Mouse (Mus musculus) frontal cortex, postnatal 14 days (tissue): Measurements from ENCODE around the gene Samhd1.
A peak's percentile ranks its signal among the peaks of the same experiment; 100 is the strongest.
"Not testable (repeated sequence)": the region's sequence is repeated elsewhere in the genome, so short reads cannot be mapped to it uniquely, and the experiment has no call there.

ENCODE experiments used
- DNase-seq, 2 experiments: peaks; one replicate each; pipeline ENCODE4 v3.0.0; 2022; ENCODE audit warnings: low spot score in 2 of 2

The Samhd1 gene

DNA sequence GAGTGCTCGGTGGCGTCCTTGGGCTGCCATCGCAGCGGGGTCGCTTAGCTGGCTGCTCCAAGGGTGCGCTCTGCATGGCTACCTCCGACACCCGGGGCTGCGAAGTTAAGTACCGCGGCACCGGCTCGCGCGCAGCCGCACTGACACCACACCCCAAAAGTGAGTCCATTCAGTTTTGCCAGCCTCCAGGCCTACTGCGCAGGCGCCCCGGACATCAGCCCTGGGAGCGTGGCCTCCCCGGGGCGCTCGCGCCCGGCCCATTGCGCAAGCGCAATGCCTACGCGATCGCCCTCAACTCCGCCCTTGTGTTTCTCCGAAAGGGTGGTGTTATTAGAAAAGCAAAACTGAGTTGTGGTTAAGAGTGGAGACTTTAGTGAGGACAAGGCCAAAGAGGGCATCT is at the start of gene Samhd1:
Gene Samhd1 (minus strand): TSS at position 252 of the 400 bp plus-strand sequence.
- DNase-seq, result peak; percentile 75 to 76

DNA sequence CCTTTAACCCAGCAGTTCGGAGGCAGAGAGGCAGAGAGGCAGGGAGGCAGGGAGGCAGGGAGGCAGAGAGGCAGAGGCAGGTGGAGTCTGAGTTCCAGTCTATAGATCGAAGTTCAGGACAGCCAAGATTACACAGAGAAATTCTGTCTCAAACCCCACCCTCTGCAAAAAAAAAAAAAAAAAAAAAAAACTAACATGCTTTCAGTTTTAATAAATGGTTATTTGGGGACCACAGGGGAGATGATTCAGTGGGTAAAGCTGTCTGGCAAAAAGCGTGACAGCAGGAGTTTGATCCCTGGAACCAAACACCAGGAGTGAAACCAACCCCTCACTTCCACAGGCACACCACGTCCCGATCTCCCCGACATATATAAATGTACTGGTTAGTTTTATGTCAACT is 43.1 kb upstream of the Samhd1 start:
- no peak for DNase-seq

DNA sequence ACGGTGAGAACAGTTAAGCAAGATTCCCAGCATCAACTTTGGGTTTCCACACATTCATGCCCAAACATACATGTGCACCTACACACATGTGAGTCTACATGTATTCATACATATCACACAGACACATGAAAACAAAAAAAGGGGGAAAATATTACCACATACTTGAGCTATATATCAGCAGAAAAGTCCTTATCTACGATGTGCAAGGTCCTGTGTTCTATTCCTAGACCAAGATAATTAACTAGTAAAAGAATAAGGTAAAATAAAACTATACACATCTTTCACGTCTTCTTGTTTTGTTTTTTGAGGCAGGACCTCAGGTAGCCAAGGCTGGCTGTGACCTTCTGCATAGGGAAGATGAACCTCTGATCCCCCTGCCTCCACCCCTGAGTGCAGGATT is 41.2 kb upstream of the Samhd1 start:
- DNase-seq, result no peak

DNA sequence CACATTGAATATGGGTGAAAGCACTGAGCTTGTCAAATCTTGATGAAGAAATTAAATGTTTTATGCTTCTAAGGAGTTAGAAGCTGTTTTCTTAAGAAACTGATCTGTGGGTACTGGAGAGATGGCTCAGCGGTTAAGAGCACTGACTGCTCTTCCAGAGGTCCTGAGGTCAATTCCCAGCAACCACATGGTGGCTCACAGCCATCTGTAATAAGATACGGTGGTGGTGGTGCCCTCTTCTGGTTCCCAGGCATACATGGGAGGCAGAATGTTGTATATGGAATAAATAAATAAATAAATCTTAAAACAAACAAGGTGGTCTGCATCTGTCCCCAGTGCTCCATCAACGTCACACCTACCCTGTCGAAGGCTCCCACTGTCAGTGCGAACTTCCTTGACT is 39.4 kb upstream of the Samhd1 start:
- DNase-seq, result no peak

DNA sequence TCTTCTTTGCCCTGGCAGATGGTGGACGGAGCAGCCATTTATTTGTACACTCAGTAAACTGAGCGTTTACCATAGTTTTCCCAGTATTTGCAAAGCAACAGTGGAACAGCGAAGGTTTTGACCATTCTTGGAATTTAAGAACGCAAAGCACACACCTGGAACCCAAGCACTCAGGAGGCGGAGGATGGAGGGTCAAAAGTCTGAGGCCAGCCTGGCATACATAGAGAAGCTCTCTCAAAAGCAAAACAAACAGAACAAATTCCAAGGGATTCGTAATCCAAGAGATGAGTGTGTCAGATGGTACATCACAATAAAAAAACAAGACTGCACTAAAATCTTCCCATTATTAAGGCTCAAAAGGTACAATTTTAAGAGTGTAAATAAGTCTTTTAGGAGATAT is 38.5 kb upstream of the Samhd1 start:
- DNase-seq, result no peak

DNA sequence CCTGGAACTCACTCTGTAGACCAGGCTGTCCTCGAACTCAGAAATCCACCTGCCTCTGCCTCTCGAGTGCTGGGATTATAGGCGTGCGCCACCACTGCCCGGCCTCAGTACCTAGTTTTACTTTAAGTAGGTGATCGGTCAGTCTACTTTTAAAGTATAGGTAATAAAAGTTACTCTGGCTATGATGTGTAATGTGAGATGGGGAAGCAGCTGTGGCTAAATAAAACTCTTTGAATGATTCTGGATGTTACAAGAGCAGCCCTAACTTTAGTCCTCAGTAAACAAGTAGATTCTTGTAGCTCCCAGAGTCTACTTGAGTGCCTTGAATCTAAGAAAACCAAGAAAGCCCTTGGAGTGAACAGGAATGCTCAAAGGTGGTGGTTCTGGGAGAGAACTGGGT is 37.9 kb upstream of the Samhd1 start:
- DNase-seq, result no peak

DNA sequence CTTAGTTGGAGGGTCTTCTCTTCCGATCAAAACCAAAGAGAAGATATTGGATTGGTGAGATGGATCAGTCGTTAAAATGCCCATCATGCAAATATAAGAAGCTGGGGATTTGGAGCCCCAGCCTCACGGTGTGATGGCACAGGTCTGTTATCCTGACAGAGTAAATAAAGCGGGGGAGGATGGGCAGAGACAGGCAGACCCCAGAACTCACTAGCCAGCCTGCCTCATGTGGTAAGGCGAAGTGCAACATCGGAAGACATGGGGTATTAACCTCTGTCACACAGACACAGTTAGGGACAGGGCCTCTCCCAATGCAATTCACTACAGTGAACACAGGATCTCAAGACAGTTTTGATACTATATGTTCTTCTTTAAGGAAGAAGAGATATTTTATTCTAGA is 35.6 kb upstream of the Samhd1 start:
- no peak for DNase-seq

DNA sequence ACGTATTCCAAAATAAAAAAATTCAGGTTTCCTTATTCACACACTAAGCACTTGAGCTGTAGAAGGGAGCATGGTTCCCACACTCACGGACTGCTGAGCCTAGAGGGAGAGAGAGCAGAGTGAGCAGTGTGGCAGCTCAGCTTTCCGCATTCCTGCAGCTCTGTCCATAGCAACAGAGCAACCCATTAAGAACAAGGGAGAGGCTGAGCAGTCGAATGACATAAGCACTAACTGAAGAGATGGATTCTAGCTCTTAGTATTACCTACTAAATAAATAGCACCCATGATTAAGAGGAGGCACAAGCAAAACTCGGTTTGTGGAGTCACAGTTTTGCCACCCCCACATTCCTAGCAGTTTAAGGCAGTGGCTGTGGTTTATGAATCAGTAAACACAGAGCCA is 35.1 kb upstream of the Samhd1 start:
- DNase-seq, result no peak

DNA sequence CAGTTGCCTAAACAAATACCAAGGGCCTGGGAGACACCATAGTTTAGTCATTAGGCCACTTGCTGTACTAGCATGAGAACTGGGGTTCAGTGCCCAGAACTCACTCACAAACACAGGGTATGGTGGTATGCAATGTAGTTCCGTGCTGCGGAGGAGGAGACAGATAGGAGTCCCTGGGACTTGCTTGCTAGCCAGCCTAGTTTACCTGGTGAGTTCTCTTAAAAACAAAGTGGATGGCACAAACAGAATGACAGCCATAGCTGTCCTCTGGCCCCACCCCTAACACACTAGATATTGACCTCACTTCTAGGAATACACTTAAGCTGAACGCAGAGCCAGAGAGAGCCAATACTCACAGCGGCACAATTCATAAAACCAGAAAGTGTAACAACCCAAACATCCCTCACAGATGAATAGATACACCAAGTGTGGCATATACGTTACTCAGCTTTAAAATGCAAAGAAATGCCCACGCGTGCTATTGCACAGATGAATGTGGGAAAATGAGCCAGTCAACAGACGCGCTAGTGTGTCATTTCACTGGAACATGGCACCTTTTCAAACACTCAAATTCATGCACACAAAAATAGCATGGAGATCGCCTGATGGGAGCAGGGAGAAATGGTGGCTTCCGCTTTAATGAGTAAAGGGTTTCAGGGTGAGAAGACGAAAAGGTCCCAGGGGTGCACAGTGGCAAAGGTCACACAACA is 31.5 kb upstream of the Samhd1 start:
- no peak for DNase-seq

DNA sequence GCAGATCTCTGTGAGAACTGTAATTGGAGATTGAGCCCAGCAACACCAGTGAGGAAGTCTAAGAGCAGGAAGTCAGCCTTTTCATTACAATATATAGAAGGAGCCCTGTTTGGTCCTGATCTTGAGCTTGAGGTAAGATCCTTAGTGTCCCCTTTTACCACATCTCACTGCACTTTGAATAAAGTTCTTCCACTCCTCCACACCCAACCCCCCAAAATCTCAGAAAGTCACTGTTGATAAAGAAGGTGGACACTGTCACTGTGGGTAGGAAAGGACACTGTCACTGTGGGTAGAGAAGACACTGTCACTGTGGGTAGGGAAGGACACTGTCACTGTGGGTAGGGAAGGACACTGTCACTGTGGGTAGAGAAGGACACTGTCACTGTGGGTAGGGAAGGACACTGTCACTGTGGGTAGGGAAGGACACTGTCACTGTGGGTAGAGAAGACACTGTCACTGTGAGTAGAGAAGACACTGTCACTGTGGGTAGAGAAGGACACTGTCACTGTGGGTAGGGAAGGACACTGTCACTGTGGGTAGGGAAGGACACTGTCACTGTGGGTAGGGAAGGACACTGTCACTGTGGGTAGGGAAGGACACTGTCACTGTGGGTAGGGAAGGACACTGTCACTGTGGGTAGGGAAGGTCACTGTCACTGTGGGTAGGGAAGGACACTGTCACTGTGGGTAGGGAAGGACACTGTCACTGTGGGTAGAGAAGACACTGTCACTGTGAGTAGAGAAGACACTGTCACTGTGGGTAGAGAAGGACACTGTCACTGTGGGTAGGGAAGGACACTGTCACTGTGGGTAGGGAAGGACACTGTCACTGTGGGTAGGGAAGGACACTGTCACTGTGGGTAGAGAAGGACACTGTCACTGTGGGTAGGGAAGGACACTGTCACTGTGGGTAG is 30.5 kb upstream of the Samhd1 start:
- not testable (repeated sequence) for DNase-seq

DNA sequence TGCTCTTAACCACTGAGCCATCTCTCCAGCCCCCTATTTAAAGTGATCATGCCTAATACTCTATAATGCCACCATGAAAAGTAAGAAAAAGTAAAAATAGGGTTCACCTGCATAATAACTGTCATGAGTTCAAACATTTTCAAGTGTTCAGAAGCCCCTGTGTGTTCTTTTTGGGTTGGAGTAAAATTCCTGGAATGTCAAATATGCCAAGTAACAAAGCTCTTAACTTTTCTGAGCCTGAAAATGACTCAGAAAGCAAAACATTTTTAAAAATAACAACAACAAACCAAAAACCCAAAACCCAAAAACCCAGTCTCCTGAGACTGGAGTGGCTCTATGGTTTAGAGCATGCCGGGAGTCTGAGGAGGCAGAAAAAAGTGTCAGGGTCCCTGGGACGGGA is 29.0 kb upstream of the Samhd1 start:
- DNase-seq, result no peak

DNA sequence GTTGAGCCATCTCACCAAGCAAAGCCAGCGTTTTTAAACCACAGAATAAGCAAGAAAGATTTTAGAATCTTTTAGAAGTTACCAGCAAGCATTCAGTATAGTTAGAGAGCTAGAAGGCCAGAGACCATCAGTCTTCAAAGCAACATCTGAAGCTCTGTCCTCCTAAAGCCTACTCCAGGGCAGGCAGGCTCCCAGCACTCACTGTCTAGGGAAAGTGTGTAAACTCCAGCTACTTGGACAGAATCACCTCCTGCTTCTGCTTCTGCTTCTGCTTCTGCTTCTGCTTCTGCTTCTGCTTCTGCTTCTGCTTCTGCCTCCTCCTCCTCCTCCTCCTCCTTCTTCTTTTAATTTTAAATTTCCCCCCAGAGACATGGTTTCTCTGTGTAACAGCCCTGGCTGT is 21.0 kb upstream of the Samhd1 start:
- no peak for DNase-seq

DNA sequence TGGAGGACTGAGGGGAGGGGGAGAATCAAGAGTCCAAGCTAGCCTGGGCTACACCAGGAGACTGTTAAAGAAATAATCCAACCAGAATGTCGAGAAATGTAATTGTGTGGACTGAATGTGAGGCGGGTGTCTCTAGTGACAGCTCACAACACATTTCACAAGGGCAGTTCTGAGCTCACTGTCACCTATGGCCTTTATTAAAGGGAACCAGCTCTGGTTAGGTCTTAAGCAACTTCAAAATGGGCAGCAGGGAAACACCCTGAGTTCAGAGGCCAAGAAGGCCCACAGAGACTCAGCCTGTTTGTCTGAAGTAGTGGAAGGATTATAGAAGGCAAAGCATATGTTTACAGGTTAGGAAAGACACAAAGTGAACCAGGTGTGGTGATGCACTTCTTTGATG is 18.2 kb upstream of the Samhd1 start:
- no peak for DNase-seq

DNA sequence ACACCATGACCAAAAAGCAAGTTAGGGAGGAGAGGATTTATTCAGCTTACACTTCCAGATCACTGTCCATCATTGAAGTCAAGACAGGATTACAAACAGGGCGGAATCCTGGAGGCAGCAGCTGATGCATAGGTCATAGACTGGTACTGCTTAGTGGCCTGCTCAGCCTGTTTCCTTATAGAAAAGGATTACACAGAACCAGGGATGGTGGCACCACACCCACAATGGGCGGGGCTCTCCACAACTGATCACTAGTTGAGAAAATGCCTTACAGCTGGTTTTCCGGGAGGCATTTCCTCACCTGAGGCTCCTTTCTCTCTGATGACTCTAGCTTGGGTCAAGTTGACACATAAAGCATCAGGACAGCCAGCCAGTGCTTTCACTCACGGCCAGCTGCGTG is 13.4 kb upstream of the Samhd1 start:
- DNase-seq, result no peak

DNA sequence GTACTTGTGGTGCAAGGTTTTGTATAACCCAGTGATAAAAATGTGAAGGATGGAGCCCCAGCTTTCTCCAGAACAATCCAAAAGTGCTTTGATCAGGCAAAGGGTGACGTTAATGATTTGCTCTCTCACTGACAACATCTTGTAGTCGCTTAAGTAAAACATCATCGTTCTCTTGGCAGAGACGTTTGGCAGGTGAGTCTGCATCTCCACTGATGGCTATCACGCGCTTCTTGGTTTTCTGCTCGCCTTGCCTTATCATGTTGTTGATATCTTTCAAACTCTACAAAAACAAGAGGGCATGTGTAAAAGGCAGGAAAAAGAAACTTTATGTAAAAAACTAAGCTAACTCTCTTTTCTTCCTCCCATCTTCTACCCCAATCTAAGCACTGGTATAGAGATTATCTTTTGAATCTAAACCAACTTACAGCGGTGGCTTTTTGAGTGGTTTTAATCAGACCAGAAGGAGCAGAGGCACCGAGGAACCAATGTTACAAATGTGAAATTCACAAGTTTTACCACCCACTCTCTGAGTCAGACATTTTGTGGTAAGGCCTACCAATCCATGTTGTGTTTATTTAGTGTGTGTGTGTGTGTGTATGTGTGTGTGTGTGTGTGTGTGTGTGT is 12.4 kb upstream of the Samhd1 start:
- no peak for DNase-seq

DNA sequence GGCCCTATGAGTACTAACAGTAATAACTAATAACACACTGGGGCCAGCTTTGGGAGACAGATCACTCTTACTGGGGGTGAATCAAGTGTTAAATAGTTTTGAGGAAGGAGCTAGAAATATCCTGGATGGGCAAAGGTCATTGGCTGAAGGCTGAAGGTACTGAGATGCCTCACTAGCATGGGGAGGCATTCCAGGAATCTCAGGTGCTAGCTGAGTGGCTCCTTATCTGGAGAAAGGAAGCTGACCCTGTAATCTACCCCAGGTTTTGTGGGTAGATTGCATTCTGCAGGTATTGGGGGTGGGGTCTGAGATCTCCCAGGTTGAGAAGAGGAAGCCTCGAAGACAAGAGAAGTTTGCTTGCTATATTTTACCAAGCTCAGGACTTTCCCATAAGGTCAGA is 10.1 kb upstream of the Samhd1 start:
- no peak for DNase-seq

DNA sequence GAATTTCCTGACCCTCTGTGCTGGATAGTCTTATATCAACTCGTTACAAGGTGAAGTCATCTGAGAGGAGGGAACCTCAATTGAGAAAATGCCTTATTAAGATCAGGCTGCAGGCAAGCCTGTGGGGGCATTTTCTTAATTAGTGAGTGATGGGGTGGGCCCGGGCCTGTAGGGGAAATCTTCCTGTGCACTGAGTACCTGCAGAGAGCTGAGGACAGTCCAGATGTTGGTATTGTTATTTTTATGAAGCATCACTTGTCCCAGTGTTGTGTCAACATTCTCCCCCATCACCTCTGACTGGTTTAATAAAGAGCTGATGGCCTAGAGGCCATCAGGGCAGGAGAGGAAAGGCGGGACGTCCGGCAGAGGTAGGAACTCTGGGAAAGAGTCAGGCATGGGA is 9.1 kb upstream of the Samhd1 start:
- no peak for DNase-seq

DNA sequence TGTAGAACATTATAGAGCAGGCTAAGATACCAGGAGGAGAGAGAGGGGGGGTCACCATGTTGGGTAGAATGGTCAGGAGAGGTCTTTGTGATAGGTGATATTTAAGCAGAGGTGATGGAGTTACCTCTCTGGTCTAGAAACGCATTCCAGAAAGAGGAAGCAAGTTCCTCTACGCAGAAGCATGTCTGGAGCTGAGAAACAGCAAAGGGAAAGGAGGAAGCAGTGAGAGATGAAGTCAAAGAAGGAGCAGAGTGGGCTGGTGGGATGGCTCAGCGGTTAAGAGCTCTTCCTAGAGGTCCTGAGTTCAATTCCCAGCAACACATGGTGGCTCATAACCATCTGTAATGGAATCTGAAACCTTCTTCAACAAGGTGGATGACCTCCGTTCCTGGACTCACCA is 6.9 kb upstream of the Samhd1 start:
- no peak for DNase-seq

DNA sequence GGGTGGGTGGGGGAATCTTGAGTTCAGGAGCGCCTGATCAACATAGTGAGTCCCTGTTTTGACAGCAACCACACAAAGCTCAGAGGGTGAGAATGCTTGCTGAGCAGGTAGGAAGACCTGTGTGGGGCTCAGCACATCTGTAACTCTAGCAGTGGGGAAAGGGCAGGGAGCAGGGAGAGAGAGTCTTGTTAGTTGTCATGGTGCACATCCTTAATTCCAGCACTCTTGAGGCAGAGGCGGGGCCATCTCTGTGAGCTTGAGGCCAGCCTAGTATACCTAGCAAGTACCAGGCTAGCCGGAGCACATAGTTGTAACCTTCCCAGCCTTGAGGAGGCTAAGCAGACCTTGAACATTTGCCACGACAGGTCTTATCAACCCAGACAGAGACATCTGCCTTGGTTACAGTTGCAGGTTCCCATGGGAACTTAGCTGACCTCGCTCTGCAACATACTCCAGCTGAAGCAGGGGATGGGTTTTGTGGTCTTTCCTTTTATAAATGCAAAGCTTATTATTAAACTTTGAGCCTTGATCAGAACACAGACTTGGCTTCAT is 4.3 kb upstream of the Samhd1 start:
- DNase-seq, result no peak

DNA sequence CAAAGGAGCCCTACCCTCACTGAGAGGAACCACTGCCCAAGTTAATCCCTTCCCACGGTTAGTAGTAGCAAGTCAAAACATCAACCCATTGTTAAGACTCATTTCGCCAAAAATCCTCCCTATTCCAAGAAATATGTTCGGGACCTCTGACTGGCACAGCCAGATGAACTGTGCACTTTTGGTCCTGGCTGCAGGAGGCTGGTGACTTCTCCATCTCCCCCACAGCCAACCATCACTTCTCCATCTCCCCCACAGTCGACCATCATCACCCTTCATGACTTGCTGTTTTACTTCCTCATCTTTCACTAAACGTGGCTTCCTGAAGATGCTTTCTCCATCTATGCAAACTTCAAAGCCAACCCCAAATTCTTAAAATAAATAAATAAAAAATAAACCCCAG is 3.7 kb upstream of the Samhd1 start:
- DNase-seq, result no peak

DNA sequence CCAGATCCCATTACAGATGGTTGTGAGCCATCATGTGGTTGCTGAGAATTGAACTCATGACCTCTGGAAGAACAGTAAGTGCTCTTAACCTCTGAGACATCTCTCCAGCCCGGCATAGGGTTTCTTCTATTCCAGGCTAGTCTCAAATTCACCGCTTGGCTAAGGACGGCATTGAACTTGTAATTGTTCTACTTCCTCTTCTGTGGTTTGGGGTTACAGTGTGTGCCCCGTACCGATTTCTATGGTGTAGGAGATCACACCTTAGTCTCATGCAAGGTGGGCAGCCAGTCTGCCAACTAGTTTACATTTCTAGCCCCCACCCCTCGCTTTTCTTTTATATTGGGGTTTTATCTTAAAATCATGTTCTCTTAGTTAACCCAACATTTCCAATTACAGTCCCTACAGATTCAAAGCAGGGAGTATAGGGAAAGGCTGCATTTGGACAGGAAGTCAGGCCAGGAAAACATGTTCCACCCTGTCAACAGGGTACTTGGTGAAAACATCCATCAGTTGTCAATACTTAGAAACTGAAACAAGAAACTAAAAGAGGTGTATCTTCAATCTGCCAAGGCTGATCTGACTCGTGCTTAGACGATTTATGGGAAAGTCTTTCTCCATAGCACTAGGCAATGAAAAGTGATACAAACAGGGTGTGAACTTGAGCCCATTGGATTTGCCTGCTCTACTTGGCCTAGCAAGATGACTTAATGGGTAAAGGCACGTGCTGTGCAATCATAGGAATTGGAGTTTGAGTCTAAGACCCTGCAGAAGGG is 3.1 kb upstream of the Samhd1 start:
- DNase-seq, result no peak

DNA sequence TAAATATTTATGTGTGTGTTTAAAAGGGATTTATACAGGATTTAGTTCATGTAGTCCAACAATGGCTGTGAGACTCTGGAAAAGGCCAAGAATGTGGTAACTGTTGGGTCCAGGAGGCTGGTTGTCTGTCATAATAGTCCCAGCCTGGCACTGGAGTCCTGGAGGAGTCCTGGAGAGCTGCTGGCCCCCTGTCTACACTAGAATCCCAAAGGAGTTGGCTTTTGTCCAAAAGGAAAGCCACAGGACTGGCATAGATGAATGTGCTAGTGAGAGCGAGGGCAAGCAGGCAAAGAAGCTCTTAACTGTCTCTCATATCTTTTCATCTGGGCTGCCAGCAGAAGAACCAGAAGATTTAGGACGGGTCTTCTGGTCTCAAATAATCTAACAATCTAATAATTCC is 1.6 kb upstream of the Samhd1 start:
- DNase-seq, result no peak
